Mouse (Mus musculus) ES-Bruce4 (cell line): Measurements from ENCODE around the gene Slc15a1.

Experiments used
- CTCF ChIP-seq: IDR thresholded peaks from one replicate; pipeline ENCODE4 v1.8.1; 2011; ENCODE audit warnings: low read depth, low read length
- POLR2A ChIP-seq: IDR thresholded peaks from one replicate; pipeline ENCODE4 v1.8.1; 2011; ENCODE audit warnings: low read length; ENCODE audit not compliant: insufficient read depth

- TF ChIP-seq CTCF (peak; percentile 78), POLR2A (no peak)
Measured at GRCm38 (mm10) chr14:121455527-121455926, 49.5 kb downstream of the Slc15a1 start.
